Mouse (Mus musculus) myocyte (in vitro differentiated cells): ENCODE measurements at regions not wholly inside any gene's neighbourhood (a gene's known extent, or its start where the extent isn't known, plus 50 kb on each side); places are given as distances from the start of the nearest gene placed in this dataset.

Experiments
- POLR2A ChIP-seq: IDR thresholded peaks from one replicate; pipeline ENCODE4 v1.6.1; 2011; ENCODE audit warnings: low read depth, mild to moderate bottlenecking, control low read depth, moderate library complexity; ENCODE audit not compliant: insufficient read length
- POLR2AphosphoS2 ChIP-seq: IDR thresholded peaks from one replicate; pipeline ENCODE4 v1.6.1; 2011; ENCODE audit warnings: low read depth, control low read depth; ENCODE audit not compliant: insufficient read length
- TCF12 ChIP-seq: IDR thresholded peaks from one replicate; pipeline ENCODE4 v1.6.1; 2011; ENCODE audit warnings: mild to moderate bottlenecking, control low read depth; ENCODE audit not compliant: poor library complexity, insufficient read depth, severe bottlenecking
- USF1 ChIP-seq: IDR thresholded peaks from one replicate; pipeline ENCODE4 v1.6.1; 2011; ENCODE audit warnings: low read depth, mild to moderate bottlenecking, control low read depth, moderate library complexity

DNA sequence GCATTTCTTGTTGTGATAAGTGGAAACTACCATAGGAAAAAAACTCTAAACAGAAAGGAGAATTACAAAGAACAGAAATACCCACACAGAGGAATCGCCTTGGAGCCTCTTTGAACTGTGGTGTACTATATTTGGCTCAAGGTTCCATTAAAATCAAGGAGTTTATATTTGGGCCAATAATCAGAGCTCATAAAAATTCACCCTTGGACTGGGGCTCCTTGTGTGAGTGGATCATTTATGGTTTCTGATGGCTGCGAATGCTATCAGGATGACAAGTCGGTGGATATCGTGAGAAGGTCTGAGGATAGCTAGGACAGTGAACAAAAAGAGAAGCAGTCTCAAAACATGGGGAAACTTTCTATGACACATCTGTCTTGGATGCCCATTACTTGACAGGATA lies 92.2 kb upstream of the Klf3 start:
- TF ChIP-seq POLR2A (no peak), TCF12 (no peak), USF1 (no peak), POLR2AphosphoS2 (no peak)
